Mouse (Mus musculus) MEL (cell line): ENCODE measurements at regions not wholly inside any gene's neighbourhood (a gene's known extent, or its start where the extent isn't known, plus 50 kb on each side); places are given as distances from the start of the nearest gene placed in this dataset.

ENCODE experiments used
- DNase-seq: peaks from one replicate; pipeline ENCODE4 v3.0.0; 2011; ENCODE audit warnings: low read depth, low spot score
- H3K27ac ChIP-seq: 2 replicates; pipeline ENCODE4 v1.5.1; 2012; ENCODE audit warnings: low read depth, mild to moderate bottlenecking, control low read depth, low read length, moderate library complexity; ENCODE audit not compliant: control insufficient read depth
- H3K27me3 ChIP-seq, 2 experiments: fragments of 150-350 bp in 1 of 2; sonication (generic) in 1 of 2; 2 replicates each; pipeline ENCODE4 v1.6.1; 2012; ENCODE audit warnings: low read length in 2 of 2, mild to moderate bottlenecking in 2 of 2, improper control_type of control experiment in 1 of 2, moderate library complexity in 1 of 2; ENCODE audit not compliant: insufficient read depth in 2 of 2, control insufficient read depth in 1 of 2
- H3K36me3 ChIP-seq, 2 experiments: 2 replicates each; pipeline ENCODE4 v1.6.1; 2012 to 2014; ENCODE audit warnings: low read length in 2 of 2, improper control_type of control experiment in 1 of 2, inconsistent platforms in 1 of 2, mild to moderate bottlenecking in 1 of 2; ENCODE audit not compliant: insufficient read depth in 2 of 2, control insufficient read depth in 1 of 2
- H3K4me1 ChIP-seq, 2 experiments: fragments of 150-350 bp in 1 of 2; sonication (generic) in 1 of 2; 2 replicates each; pipeline ENCODE4 v1.6.1; 2012; ENCODE audit warnings: low read length in 2 of 2, improper control_type of control experiment in 1 of 2, mild to moderate bottlenecking in 1 of 2; ENCODE audit not compliant: insufficient read depth in 2 of 2, control insufficient read depth in 1 of 2
- H3K4me3 ChIP-seq, 2 experiments: fragments of 150-350 bp in 1 of 2; sonication (generic) in 1 of 2; 2 replicates each; pipeline ENCODE4 v1.5.1; 2012; ENCODE audit warnings: low read depth in 2 of 2, low read length in 2 of 2, mild to moderate bottlenecking in 2 of 2, moderate library complexity in 2 of 2, control low read depth in 1 of 2, improper control_type of control experiment in 1 of 2; ENCODE audit not compliant: control insufficient read depth in 1 of 2, insufficient read depth in 1 of 2
- H3K79me2 ChIP-seq: 2 replicates; pipeline ENCODE4 v1.6.1; 2012; ENCODE audit warnings: mild to moderate bottlenecking, low read length, moderate library complexity; ENCODE audit not compliant: control insufficient read depth, poor library complexity, insufficient read depth
- H3K9ac ChIP-seq: 2 replicates; pipeline ENCODE4 v1.6.1; 2012; ENCODE audit warnings: low read depth, mild to moderate bottlenecking, control low read depth, low read length, moderate library complexity; ENCODE audit not compliant: control insufficient read depth, poor library complexity, severe bottlenecking
- H3K9me3 ChIP-seq: fragments of 150-350 bp; sonication (generic); replicated peaks from 2 replicates; pipeline ENCODE4 v1.6.1; 2012; ENCODE audit warnings: mild to moderate bottlenecking, low read length, improper control_type of control experiment, moderate library complexity; ENCODE audit not compliant: insufficient read depth
- BHLHE40 ChIP-seq: IDR thresholded peaks from 2 replicates; pipeline ENCODE4 v1.6.1; 2012; ENCODE audit warnings: low read depth, mild to moderate bottlenecking, inconsistent platforms, low read length, improper control_type of control experiment, borderline replicate concordance
- CHD1 ChIP-seq: IDR thresholded peaks from 2 replicates; pipeline ENCODE4 v1.6.1; 2012; ENCODE audit warnings: low read depth, mild to moderate bottlenecking, inconsistent platforms, low read length, improper control_type of control experiment
- CHD2 ChIP-seq: IDR thresholded peaks from 2 replicates; pipeline ENCODE4 v1.6.1; 2011; ENCODE audit warnings: low read length, improper control_type of control experiment
- CTCF ChIP-seq, 3 experiments: IDR thresholded peaks in 2 of 3; conservative IDR thresholded peaks in 1 of 3; 2 replicates each; pipeline ENCODE4 v1.5.1; 2011 to 2012; ENCODE audit warnings: low read length in 3 of 3, low read depth in 2 of 3, mild to moderate bottlenecking in 2 of 3, improper control_type of control experiment in 1 of 3, inconsistent platforms in 1 of 3, mixed read lengths in 1 of 3, moderate library complexity in 1 of 3; ENCODE audit not compliant: control insufficient read depth in 1 of 3, insufficient read depth in 1 of 3, poor library complexity in 1 of 3, severe bottlenecking in 1 of 3
- E2F4 ChIP-seq: IDR thresholded peaks from 2 replicates; pipeline ENCODE4 v1.6.1; 2011; ENCODE audit warnings: low read depth, low read length, improper control_type of control experiment, borderline replicate concordance
- ELF1 ChIP-seq: IDR thresholded peaks from 2 replicates; pipeline ENCODE4 v1.6.1; 2014; ENCODE audit warnings: low read depth, mild to moderate bottlenecking, inconsistent platforms, low read length, improper control_type of control experiment, moderate library complexity
- EP300 ChIP-seq, 2 experiments: IDR thresholded peaks; 2 replicates each; pipeline ENCODE4 v1.6.1; 2011; ENCODE audit warnings: improper control_type of control experiment in 2 of 2, low read length in 2 of 2, low read depth in 1 of 2, mild to moderate bottlenecking in 1 of 2
- ETS1 ChIP-seq: IDR thresholded peaks from 2 replicates; pipeline ENCODE4 v1.6.1; 2012; ENCODE audit warnings: low read depth, mild to moderate bottlenecking, inconsistent platforms, low read length, improper control_type of control experiment, moderate library complexity
- GABPA ChIP-seq: IDR thresholded peaks from 2 replicates; pipeline ENCODE4 v1.6.1; 2012; ENCODE audit warnings: low read depth, mild to moderate bottlenecking, inconsistent platforms, low read length, improper control_type of control experiment, moderate library complexity
- HCFC1 ChIP-seq: IDR thresholded peaks from 2 replicates; pipeline ENCODE4 v1.6.1; 2012; ENCODE audit warnings: low read depth, mild to moderate bottlenecking, inconsistent platforms, low read length, improper control_type of control experiment, moderate library complexity
- JUND ChIP-seq: IDR thresholded peaks from 2 replicates; pipeline ENCODE4 v1.6.1; 2011; ENCODE audit warnings: low read depth, mild to moderate bottlenecking, improper control_type of control experiment, low read length
- KAT2A ChIP-seq: conservative IDR thresholded peaks from 2 replicates; pipeline ENCODE4 v1.6.1; 2012; ENCODE audit warnings: low read depth, low read length, improper control_type of control experiment, inconsistent platforms
- MAFK ChIP-seq: IDR thresholded peaks from 2 replicates; pipeline ENCODE4 v1.6.1; 2011; ENCODE audit warnings: low read depth, mild to moderate bottlenecking, low read length, improper control_type of control experiment, borderline replicate concordance
- MAX ChIP-seq: IDR thresholded peaks from 2 replicates; pipeline ENCODE4 v1.6.1; 2011; ENCODE audit warnings: low read length, improper control_type of control experiment
- MAZ ChIP-seq: IDR thresholded peaks from 2 replicates; pipeline ENCODE4 v1.6.1; 2012; ENCODE audit warnings: low read depth, mild to moderate bottlenecking, inconsistent platforms, low read length, improper control_type of control experiment
- MYB ChIP-seq: IDR thresholded peaks from 2 replicates; pipeline ENCODE4 v1.6.1; 2011; ENCODE audit warnings: mild to moderate bottlenecking, low read depth, low read length, improper control_type of control experiment
- MYC ChIP-seq: IDR thresholded peaks from 2 replicates; pipeline ENCODE4 v1.6.1; 2011; ENCODE audit warnings: low read depth, mild to moderate bottlenecking, low read length, improper control_type of control experiment, moderate library complexity
- NRF1 ChIP-seq: IDR thresholded peaks from 2 replicates; pipeline ENCODE4 v1.6.1; 2014; ENCODE audit warnings: low read depth, mild to moderate bottlenecking, inconsistent platforms, low read length, improper control_type of control experiment, moderate library complexity; ENCODE audit not compliant: poor library complexity, insufficient read depth, severe bottlenecking
- POLR2A ChIP-seq, 2 experiments: IDR thresholded peaks; 2 replicates each; pipeline ENCODE4 v1.6.1; 2011 to 2012; ENCODE audit warnings: low read length in 2 of 2, mild to moderate bottlenecking in 2 of 2, control low read depth in 1 of 2, improper control_type of control experiment in 1 of 2, low read depth in 1 of 2, moderate library complexity in 1 of 2; ENCODE audit not compliant: control insufficient read depth in 1 of 2, insufficient read depth in 1 of 2, poor library complexity in 1 of 2
- RAD21 ChIP-seq: IDR thresholded peaks from 2 replicates; pipeline ENCODE4 v1.6.1; 2011; ENCODE audit warnings: mild to moderate bottlenecking, low read depth, low read length, improper control_type of control experiment
- RCOR1 ChIP-seq: IDR thresholded peaks from 2 replicates; pipeline ENCODE4 v1.6.1; 2012; ENCODE audit warnings: low read depth, mild to moderate bottlenecking, inconsistent platforms, low read length, improper control_type of control experiment
- TBP ChIP-seq: IDR thresholded peaks from 2 replicates; pipeline ENCODE4 v1.8.0; 2011; ENCODE audit warnings: low read depth, low read length, improper control_type of control experiment
- UBTF ChIP-seq: IDR thresholded peaks from 2 replicates; pipeline ENCODE4 v1.6.1; 2012; ENCODE audit warnings: low read depth, mild to moderate bottlenecking, inconsistent platforms, low read length, improper control_type of control experiment, moderate library complexity, borderline replicate concordance; ENCODE audit not compliant: insufficient read depth
- USF2 ChIP-seq, 2 experiments: IDR thresholded peaks; 2 replicates each; pipeline ENCODE4 v1.6.1; 2011 to 2012; ENCODE audit warnings: improper control_type of control experiment in 2 of 2, low read length in 2 of 2, borderline replicate concordance in 1 of 2, inconsistent platforms in 1 of 2, low read depth in 1 of 2, mild to moderate bottlenecking in 1 of 2; ENCODE audit not compliant: insufficient read depth in 1 of 2
- ZKSCAN1 ChIP-seq: IDR thresholded peaks from 2 replicates; pipeline ENCODE4 v1.6.1; 2012; ENCODE audit warnings: low read depth, mild to moderate bottlenecking, inconsistent platforms, low read length, improper control_type of control experiment, moderate library complexity

GRCm38 (mm10) chr6:58752496-58752895 lies 78.8 kb upstream of the Herc3 start:
- DNase-seq, result peak; percentile 30
- Histone ChIP-seq H3K9ac (no peak overlapping the region), H3K79me2 (no peaks in the 10 kb centered on the region), H3K9me3 (no peaks in the 10 kb centered on the region), H3K27me3 (no peaks in the 10 kb centered on the region; a peak in 1 of 4 replicates), H3K27ac (no peak overlapping the region), H3K36me3 (peaks cover 0 to 7% of the 10 kb centered on the region in 2 experiments; a peak in 2 of 4 replicates), H3K4me3 (no peak overlapping the region), H3K4me1 (no peaks in the 10 kb centered on the region; a peak in 2 of 4 replicates)
- TF ChIP-seq MYB (no peak), BHLHE40 (no peak), JUND (no peak), GABPA (no peak), ZKSCAN1 (no peak), CTCF (IDR thresholded peaks at IDR 0.05 in 2 of 3, conservative IDR thresholded peaks at IDR 0.05 in 1 of 3; ENCODE audit: control insufficient read depth in 1 of 3, insufficient read depth in 1 of 3, low read depth in 2 of 3, low read length in 3 of 3, poor library complexity in 1 of 3, severe bottlenecking in 1 of 3) (no peak), MYC (no peak), NRF1 (no peak), MAX (no peak), KAT2A (no peak), MAFK (no peak), E2F4 (no peak), USF2 (IDR thresholded peaks at IDR 0.05; ENCODE audit: borderline replicate concordance in 1 of 2, insufficient read depth in 1 of 2, low read depth in 1 of 2, low read length in 2 of 2) (no peak), POLR2A (IDR thresholded peaks at IDR 0.05; ENCODE audit: control insufficient read depth in 1 of 2, insufficient read depth in 1 of 2, low read depth in 1 of 2, low read length in 2 of 2, poor library complexity in 1 of 2) (no peak), MAZ (no peak), ELF1 (no peak), RAD21 (no peak), UBTF (no peak), CHD2 (no peak), CHD1 (no peak)

GRCm38 (mm10) chr6:58756309-58757015 lies 74.8 kb upstream of the Herc3 start:
- Histone ChIP-seq H3K27me3 (no peaks in the 10 kb centered on the region), H3K36me3 (peaks cover 0 to 11% of the 10 kb centered on the region in 2 experiments; a peak in 2 of 4 replicates), H3K79me2 (no peaks in the 10 kb centered on the region), H3K27ac (no peak overlapping the region), H3K4me3 (no peak overlapping the region), H3K9ac (no peak overlapping the region), H3K4me1 (no peaks in the 10 kb centered on the region; a peak in 3 of 4 replicates), H3K9me3 (no peaks in the 10 kb centered on the region)
- TF ChIP-seq POLR2A (IDR thresholded peaks at IDR 0.05; ENCODE audit: control insufficient read depth in 1 of 2, insufficient read depth in 1 of 2, low read depth in 1 of 2, low read length in 2 of 2, poor library complexity in 1 of 2) (no peak), USF2 (IDR thresholded peaks at IDR 0.05; ENCODE audit: borderline replicate concordance in 1 of 2, insufficient read depth in 1 of 2, low read depth in 1 of 2, low read length in 2 of 2) (no peak), TBP (0 out of 2 replicates have a peak, but pooled peaks have one; percentile 29), RCOR1 (no peak), HCFC1 (0 out of 2 replicates have a peak, but pooled peaks have one; percentile 27), NRF1 (no peak), ETS1 (0 out of 2 replicates have a peak, but pooled peaks have one; percentile 27), JUND (peak; percentile 98), EP300 (IDR thresholded peaks at IDR 0.05; ENCODE audit: low read depth in 1 of 2, low read length in 2 of 2) (peak; percentile 26 to 85)
- peak; percentile 77 for DNase-seq
